Mouse (Mus musculus) lung, postnatal 0 days (tissue): ENCODE measurements around the gene Sfswap. TPM values are rescaled to one million over a fixed set of nuclear protein-coding genes. Genes with fewer than 3 reads are reported as not detected.
A peak's percentile ranks its signal among the peaks of the same experiment; 100 is the strongest.

ENCODE experiments used
- ATAC-seq: fragments of 200-750 bp; cut with Nextera tagmentation; 2 replicates; pipeline ENCODE4 v1.8.0; 2017; ENCODE audit warnings: moderate library complexity
- DNase-seq: peaks from one replicate; pipeline ENCODE4 v3.0.0-alpha.2; 2016; ENCODE audit warnings: low spot score
- H3K27ac ChIP-seq: fragments of 300-500 bp; sonication (generic); 2 replicates; pipeline ENCODE4 v1.5.1; 2014; ENCODE audit warnings: antibody characterized with exemption, mild to moderate bottlenecking, low read length, mixed read lengths
- H3K27me3 ChIP-seq: fragments of 300-500 bp; sonication (generic); replicated peaks from 2 replicates; pipeline ENCODE4 v1.6.1; 2014; ENCODE audit warnings: low read length, mixed read lengths; ENCODE audit not compliant: insufficient read depth
- H3K36me3 ChIP-seq: fragments of 300-500 bp; sonication (generic); 2 replicates; pipeline ENCODE4 v1.6.1; 2014; ENCODE audit warnings: low read length, mixed read lengths; ENCODE audit not compliant: insufficient read depth
- H3K4me1 ChIP-seq: fragments of 300-500 bp; sonication (generic); 2 replicates; pipeline ENCODE4 v1.6.1; 2014; ENCODE audit warnings: antibody characterized with exemption, low read depth, low read length, mixed read lengths; ENCODE audit not compliant: insufficient read depth
- H3K4me2 ChIP-seq: fragments of 300-500 bp; sonication (generic); replicated peaks from 2 replicates; pipeline ENCODE4 v1.6.1; 2014; ENCODE audit warnings: low read depth, mild to moderate bottlenecking, low read length, moderate library complexity, mixed read lengths
- H3K4me3 ChIP-seq: fragments of 300-500 bp; sonication (generic); 2 replicates; pipeline ENCODE4 v1.5.1; 2014; ENCODE audit warnings: low read depth, low read length
- H3K9ac ChIP-seq: fragments of 300-500 bp; sonication (generic); replicated peaks from 2 replicates; pipeline ENCODE4 v1.6.1; 2014; ENCODE audit warnings: low read depth, mild to moderate bottlenecking
- H3K9me3 ChIP-seq: fragments of 300-500 bp; sonication (generic); 2 replicates; pipeline ENCODE4 v1.6.1; 2016; ENCODE audit warnings: low read length, mixed read lengths
- CTCF ChIP-seq: IDR thresholded peaks from 2 replicates; pipeline ENCODE4 v1.5.1; 2016; ENCODE audit warnings: antibody characterized with exemption, mild to moderate bottlenecking
- EP300 ChIP-seq: IDR thresholded peaks from 2 replicates; pipeline ENCODE4 v1.6.1; 2016; ENCODE audit warnings: antibody characterized with exemption, mild to moderate bottlenecking, control low read depth
- WGBS: fragments of 180-500 bp; shearing (Covaris S2); extraction: QIAGEN DNeasy Blood & Tissue Kit; methylation state at CpG from one replicate; pipeline ENCODE4 v1.1.7; 2014; 5-methylcytosine and 5-hydroxymethylcytosine counted together
- polyA plus RNA-seq: library from polyadenylated mRNA; unstranded; fragments of >200 nt; fragmentation: Nextera tagmentation; extraction: Ambion mirVana; gene quantifications from 2 replicates; pipeline ENCODE4 v1.2.1, GENCODE M21; 2015

The Sfswap gene
- polyA plus RNA-seq, 1 experiment from 2014 or later = 28.1 TPM

DNA sequence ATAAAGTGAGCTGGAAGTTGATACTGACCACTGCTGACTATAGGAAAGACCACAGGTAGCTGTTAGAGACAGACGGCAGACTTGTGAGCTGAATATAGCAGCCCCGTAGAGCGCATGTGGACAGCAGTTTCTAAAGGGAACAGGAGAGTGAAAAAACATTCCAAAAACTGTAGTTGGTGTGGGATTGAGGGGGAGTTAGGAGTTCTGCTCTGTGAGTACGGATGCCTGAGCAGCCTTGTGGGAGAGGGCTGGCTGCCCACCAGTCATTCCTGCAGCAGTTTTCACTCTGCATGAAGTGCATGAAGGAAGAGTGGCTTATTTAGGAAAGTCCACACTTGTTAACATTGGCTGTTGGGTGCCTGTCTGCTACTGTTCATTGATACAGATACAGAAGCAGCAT, 37.8 kb downstream of the Sfswap start:
- no peak for TF ChIP-seq EP300
- no peak for TF ChIP-seq CTCF
- DNase-seq (no peak), ATAC-seq (no peak)
- no peak overlapping the region for H3K4me2 ChIP-seq
- H3K36me3 ChIP-seq = peaks cover 24% of the 10 kb centered on the region; the same call in 1 of the 2 replicates
- H3K27ac ChIP-seq = no peak overlapping the region
- H3K27me3 ChIP-seq = no peaks in the 10 kb centered on the region
- H3K9me3 ChIP-seq = no peaks in the 10 kb centered on the region
- 94% methylated on average over 4 of the region's 4 CpGs for WGBS
- no peak overlapping the region for H3K9ac ChIP-seq
- no peak overlapping the region for H3K4me3 ChIP-seq
- no peaks in the 10 kb centered on the region for H3K4me1 ChIP-seq

DNA sequence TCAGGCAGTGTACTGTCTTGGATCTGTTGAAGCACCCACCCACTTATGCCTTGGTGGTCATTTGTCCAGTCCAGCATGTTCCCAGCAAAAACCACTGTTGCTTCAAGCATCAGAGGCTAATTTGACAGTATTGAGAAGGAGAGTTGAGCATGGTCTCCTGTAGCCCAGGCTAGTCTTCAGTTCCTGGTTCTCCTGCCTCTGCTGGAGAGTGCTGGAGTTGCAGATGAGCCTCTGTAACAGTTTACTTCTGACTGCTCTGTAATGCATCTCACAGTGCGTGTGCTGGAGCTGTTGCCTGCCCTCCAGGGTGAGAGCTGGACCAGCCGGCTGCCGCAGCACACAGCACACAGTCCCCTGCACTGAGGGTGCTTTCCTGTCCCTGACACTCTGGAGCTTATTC, 41.2 kb downstream of the Sfswap start:
- Histone ChIP-seq H3K27me3 (no peaks in the 10 kb centered on the region), H3K36me3 (peaks cover 38% of the 10 kb centered on the region; the same call in 1 of the 2 replicates), H3K4me3 (no peak overlapping the region), H3K4me2 (no peak overlapping the region), H3K4me1 (no peaks in the 10 kb centered on the region), H3K9ac (no peak overlapping the region), H3K27ac (no peak overlapping the region), H3K9me3 (no peaks in the 10 kb centered on the region)
- DNase-seq = no peak
- 90% methylated on average over 3 of the region's 3 CpGs for WGBS
- ATAC-seq = no peak
- peak; percentile 27 for TF ChIP-seq CTCF
- TF ChIP-seq EP300 = no peak

DNA sequence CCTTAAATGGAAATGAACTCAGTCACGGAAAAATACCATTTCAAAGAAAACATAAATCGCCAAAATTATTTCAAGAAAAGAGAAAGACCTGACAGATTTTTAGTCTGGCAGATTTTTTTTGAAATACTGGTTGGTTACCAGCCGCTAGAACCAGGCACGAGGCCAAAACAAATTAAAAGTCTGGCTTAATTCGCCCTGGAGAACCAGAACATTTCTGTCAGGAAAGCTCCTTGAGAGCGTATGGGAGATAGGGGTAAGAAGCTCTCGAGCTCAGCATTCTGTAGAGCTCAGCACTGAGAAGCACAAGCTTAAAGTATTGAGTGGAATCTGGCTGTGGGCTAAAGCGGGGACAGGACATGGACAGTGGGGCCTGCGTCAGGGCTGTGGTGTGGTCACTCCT, 44.8 kb downstream of the Sfswap start:
- no peak overlapping the region for H3K27ac ChIP-seq
- no peak overlapping the region for H3K9ac ChIP-seq
- TF ChIP-seq EP300 (no peak), CTCF (no peak)

DNA sequence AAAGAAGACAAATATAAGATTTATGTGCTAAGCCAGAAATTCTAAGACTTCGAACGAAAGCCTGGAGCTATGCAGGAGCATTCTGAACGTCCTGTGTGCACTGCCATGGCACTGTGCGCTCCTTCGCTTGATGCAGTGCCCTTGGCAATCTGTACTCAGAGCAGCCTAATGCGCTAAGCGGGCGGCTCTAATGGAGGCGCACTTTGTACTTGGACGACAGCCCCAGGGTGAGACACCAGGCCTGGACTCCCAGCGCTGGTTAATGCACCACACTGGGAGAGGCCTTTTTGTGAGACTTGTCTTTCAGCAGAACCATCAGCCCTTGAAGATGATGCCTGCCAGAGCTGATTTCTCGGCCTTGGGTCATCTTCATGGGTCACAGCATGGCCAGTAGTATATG, 48.7 kb downstream of the Sfswap start:
- Histone ChIP-seq H3K27ac (no peak overlapping the region), H3K4me3 (no peak overlapping the region), H3K27me3 (no peaks in the 10 kb centered on the region), H3K4me2 (no peak overlapping the region), H3K9ac (no peak overlapping the region), H3K36me3 (peaks cover 59% of the 10 kb centered on the region), H3K4me1 (no peaks in the 10 kb centered on the region), H3K9me3 (no peaks in the 10 kb centered on the region)
- TF ChIP-seq CTCF (no peak), EP300 (no peak)
- ATAC-seq (no peak), DNase-seq (no peak)
- 93% methylated on average over 12 of the region's 12 CpGs for WGBS

More for the DNA sequence above, 44.8 kb downstream of the Sfswap start:
- Histone ChIP-seq H3K4me3 (no peak overlapping the region), H3K4me1 (no peaks in the 10 kb centered on the region), H3K36me3 (peaks cover 50% of the 10 kb centered on the region; the same call in 1 of the 2 replicates), H3K4me2 (no peak overlapping the region), H3K9me3 (no peaks in the 10 kb centered on the region), H3K27me3 (no peaks in the 10 kb centered on the region)
- ATAC-seq = no peak
- DNase-seq = peak; percentile 23
- 59% methylated on average over 9 of the region's 9 CpGs for WGBS

DNA sequence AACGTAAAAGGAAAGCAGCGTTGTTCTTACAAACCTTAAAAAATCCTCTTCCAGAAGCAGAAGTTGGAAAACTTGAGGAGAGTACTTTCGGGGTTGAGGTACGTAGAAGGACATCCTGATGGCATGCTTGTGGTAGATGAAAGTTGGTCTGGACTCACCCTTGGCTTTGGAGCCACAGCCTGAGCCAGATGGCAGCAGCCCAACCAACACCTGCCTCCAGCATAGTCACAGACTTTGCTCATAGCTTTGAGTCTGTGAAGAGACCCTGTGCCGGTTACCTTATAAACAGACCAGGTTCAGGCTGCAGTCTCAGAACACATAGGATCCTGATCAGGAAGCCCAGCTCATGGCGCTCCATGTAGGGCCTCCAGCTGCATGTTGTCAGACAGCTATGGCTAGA, 49.8 kb downstream of the Sfswap start:
- TF ChIP-seq EP300 = no peak
- no peak for TF ChIP-seq CTCF
- Histone ChIP-seq H3K27ac (no peak overlapping the region), H3K4me1 (no peaks in the 10 kb centered on the region), H3K4me3 (no peak overlapping the region), H3K36me3 (peaks cover 57% of the 10 kb centered on the region), H3K4me2 (no peak overlapping the region), H3K9ac (no peak overlapping the region), H3K27me3 (no peaks in the 10 kb centered on the region), H3K9me3 (no peaks in the 10 kb centered on the region)
- WGBS = 97% methylated on average over 6 of the region's 6 CpGs
- DNase-seq = no peak
- ATAC-seq = no peak

DNA sequence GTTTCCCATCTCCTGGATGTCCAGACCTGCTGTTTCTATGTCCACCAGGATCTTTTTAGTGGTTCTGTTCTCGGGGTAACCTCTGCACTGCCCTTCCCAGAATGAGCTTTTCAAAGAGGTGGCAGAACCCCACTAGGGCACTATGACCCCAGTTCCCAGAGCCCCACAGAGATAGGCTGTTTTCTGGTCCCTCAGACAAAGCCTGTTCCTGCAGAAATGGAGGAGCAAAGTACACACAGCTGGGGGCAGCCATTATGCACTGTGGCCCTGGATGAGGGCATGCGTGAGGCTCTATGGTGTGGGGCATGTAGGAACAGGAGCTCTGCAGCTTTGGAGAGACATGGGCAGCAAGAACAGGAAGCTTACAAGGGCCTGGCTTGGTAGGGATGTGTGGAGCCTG, 51.0 kb downstream of the Sfswap start:
- Histone ChIP-seq H3K4me1 (no peaks in the 10 kb centered on the region), H3K4me2 (no peak overlapping the region), H3K27me3 (no peaks in the 10 kb centered on the region), H3K36me3 (peaks cover 64% of the 10 kb centered on the region), H3K9ac (no peak overlapping the region), H3K4me3 (no peak overlapping the region), H3K9me3 (no peaks in the 10 kb centered on the region), H3K27ac (no peak overlapping the region)
- DNase-seq = no peak
- no peak for TF ChIP-seq CTCF
- TF ChIP-seq EP300 = no peak
- ATAC-seq = no peak
- WGBS = 98% methylated on average over 2 of the region's 2 CpGs

DNA sequence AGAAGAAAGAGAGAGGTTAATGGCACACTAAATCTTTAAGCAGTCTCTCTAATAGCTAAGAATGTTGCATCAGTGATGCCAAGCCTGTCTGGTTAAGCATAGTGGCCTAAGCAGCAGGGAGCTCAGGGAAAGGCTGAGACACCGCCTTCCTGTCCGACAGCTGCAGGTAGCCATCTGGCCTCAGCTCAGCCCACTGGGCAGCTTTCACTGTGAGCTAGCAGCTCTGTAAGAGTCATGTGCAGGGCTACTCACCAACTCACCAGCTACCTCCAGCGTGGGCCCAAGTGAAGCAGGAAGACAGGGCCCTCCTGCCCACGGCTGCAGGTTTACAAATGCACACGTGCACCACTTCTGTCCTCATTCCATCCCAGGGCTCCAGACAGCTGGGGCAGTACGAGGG, 52.6 kb downstream of the Sfswap start:
- no peak overlapping the region for H3K4me2 ChIP-seq
- WGBS = 85% methylated on average over 6 of the region's 6 CpGs
- no peak for TF ChIP-seq CTCF
- TF ChIP-seq EP300 = no peak
- no peaks in the 10 kb centered on the region for H3K4me1 ChIP-seq
- no peak overlapping the region for H3K9ac ChIP-seq
- no peaks in the 10 kb centered on the region for H3K27me3 ChIP-seq
- no peak for DNase-seq
- H3K4me3 ChIP-seq = no peak overlapping the region
- H3K27ac ChIP-seq = no peak overlapping the region
- ATAC-seq = no peak
- peaks cover 55% of the 10 kb centered on the region for H3K36me3 ChIP-seq
- H3K9me3 ChIP-seq = no peaks in the 10 kb centered on the region
